Mouse (Mus musculus) granulocyte monocyte progenitor cell, adult 5-6 weeks (primary cell): ENCODE measurements at regions not wholly inside any gene's neighbourhood (a gene's known extent, or its start where the extent isn't known, plus 50 kb on each side); places are given as distances from the start of the nearest gene placed in this dataset.

ENCODE experiments used
- ATAC-seq: replicated peaks from 2 replicates; pipeline ENCODE4 v1.8.0; 2016; ENCODE audit warnings: mild to moderate bottlenecking, moderate TSS enrichment, inconsistent platforms; ENCODE audit not compliant: poor library complexity, severe bottlenecking

DNA sequence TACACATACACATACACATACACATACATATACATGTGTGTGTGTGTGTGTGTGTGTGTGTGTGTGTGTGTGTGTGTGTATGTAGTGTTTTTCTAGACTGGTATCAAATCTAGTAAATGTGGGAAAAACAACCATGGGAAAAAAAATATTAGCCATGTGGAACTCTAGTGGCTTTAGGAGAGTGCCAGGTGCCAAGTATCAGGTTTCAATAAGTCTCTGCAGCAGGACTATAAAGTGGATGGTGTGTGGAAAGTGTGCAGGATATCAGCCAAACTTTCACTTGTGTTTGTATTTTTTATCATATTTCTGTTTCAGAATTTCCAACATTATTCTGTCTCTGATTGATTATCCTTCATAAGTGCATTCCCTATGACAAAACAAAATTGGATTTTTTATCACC lies 653.3 kb upstream of the Fam98a start:
- ATAC-seq, result no peak

DNA sequence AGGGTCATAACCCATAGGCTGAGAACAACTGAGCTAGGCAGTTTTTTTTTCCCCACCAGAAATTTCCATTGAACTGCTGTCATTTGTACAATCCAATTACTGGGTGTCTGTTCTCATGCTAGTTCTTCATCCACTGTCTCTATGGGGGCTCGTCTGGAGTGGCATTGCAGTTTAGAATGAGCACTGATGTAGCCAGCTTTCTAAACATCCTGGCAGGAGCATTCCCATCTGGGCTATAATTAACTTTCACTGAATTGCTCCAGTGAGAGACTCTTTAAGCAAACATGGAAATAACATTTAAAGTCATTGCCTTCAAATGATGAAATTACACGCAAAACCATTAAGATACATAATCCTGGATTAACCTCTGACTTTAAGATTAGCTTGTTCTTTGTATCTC lies 633.1 kb upstream of the Fam98a start:
- no peak for ATAC-seq

DNA sequence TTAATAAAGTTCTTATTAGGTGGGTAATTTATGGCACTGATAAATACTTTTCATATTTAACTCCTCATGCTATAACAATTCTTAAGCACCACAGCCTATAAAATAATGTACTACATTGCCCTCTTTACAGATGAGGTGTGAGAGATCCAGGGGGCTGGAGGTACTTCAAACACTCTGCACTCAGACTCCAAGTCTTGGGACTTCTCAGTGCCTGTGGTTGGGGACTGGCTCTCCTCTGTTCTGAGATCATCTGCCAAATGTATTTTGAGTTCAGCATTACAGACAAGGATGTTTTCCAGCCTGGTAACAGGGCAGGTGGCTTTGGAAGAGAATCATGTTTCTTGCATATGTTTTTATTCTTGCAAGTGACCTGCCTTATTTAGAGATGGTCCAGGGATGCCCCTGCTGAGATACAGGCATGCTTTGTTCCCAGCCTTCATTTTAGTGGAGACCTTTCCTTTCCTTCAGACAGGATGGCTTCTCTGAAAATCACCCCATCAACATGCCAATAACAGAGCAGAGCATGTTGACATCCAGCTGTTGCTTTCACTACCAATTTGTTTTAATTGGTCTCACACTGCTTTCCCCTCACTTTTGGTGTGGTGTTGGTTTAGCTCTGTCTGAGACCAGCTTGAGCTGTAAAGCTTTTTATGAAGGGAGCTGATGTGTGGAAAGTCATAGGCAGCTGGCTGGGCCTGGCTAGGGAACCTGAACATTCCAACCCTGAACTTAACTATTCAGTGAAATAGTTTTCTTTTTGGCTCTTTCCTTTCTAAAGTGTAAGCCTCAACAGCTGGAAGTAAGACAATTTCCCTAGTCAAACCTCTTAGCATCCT lies 585.1 kb upstream of the Fam98a start:
- no peak for ATAC-seq

DNA sequence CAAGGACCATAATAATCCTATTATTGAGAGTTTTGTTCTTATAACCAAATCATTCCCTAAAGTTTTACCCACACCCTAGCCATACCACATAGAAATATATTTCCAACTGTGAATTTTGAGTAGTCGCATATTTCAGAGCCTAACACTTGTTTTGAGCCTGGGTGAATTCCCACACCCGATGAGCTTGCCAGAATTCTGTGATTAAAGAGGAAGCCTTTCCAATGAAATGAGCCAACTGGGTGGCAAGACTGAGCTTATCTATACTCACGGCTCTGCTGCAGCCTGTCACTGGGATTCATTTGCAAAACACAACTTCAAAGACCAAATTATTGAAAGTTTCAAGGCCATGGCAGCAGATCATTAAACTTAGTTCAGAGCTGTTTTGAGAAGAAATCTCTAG lies 582.3 kb upstream of the Fam98a start:
- no peak for ATAC-seq

DNA sequence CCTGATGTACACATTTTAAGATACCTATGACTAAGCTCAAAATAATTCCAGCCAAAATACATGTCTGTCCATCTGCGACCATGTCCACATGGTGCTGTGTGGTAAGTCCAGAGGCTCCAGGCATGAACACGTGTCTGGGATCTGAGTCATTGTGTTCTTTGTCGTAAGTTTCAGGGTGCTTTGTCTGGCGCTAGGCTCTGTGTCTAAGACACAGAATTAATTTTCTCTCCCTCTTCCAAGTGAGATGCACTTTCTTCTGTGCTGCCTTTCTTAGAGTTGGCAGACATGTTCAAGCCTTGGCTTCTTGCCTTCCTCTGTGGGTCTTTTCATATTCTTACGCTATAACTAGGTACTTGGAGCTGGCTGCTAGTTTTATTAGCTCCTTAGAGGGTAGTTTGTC lies 573.5 kb upstream of the Fam98a start:
- ATAC-seq, result no peak

DNA sequence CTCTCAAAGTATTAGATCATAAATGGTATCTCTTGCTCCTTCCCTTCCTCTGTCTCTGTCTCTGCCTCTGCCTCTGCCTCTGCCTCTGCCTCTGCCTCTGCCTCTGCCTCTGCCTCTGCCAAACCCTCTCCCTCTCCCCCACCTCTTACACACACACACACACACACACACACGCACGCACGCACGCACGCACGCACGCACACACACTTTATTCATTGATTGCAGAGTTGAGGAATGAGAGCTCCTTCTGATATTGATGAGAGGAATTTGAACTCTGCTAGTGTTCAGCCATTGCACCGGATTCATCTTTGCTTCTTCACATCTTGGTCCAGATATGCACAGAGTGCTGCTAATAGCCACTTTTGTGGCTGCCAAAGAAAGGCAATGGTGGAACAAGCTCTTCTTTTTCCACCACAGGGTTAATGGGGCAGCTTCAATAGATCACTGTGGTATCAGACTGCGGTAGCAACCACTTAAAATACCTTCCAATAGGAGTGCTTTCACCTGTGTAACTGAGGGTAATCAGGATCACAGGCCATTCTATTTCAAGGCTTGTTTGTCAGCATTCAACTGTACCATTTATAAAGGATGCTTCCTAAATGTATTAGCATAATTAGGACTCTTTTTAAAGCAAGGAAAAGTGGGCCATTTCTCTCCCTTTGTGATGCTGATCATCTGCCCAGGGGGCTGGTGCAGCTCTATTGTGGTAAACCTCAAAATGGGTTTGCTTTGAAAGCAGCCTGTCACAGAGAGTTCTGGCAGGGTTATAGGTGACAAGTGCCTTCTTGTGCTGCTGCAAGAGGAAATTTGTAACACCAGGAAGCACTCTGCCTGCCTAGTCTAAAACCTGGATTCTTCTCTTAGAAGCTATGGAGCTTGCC lies 559.8 kb upstream of the Fam98a start:
- ATAC-seq, result no peak

DNA sequence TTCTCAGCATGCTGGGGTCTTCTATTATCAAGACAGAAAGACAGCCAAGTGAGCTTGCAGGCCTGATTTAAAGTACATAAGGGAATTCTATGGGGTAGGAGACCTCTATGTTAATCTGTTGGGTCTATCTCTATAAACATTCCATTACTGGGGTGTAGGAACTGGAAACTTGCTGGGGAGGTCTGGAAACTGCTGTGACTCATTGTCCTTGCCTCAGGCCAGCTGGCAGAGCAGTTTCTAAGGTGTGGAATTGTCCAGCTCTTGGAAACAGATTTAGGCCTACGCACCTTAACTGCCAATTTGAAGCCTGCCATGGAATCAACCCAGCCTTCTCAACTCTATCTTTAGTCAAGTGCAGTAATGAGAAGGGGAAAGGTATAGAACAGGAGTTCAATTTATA lies 559.1 kb upstream of the Fam98a start:
- no peak for ATAC-seq

DNA sequence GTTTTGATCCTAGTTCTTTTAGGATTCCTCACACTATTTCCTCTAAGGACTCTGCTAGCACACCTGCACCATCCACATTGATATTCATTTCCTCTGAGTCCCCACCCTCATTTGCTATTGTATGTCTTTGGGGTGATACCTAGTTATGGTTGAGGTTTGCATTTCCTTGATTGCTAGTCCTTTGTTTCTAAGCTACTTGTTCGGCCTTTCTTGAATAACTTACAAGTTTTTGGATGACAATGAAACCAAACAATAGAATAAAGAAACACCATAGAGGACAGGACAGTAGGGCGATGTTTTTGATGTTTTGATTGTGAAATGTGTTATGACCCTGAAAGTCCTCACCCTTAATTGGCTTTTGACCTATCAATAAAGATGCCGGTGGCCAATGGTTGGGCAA lies 531.8 kb upstream of the Fam98a start:
- ATAC-seq, result no peak

DNA sequence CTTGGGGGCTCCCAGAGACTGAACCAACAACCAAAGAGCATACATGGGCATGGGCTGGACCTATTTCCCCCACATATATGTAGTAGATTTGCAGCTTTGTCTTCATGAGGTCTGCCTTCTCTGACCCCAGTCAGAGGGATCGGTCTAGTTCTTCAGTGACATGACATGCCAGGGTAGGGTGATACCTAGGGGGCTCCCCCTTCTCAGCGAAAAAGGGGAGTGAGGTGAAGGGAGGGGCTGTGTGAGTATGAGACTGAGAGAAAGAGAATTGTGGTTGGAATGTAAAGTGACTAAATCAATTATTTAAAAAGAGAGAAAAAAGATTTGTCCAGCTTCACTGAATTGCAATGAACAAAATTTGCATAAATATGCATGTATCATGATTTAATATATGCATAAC lies 530.0 kb upstream of the Fam98a start:
- no peak for ATAC-seq

DNA sequence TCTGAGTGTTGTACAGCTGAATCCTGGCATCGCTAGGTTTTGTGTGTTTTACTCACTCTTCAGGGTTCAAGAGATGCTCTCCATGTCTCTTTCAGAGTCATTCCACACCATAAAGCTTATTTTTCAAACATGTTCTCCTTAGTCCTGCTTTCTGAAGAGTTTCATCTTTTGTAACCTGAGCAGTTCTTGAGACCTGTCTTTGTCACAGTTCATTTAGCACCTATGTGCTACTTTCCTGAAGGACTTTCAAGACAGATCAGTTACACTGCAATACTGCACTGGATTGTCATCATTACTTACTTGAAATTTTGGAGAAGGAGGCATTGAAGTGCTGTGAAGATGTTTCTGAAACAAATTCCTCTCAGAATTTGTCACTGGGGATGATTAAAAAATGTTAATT lies 494.7 kb upstream of the Fam98a start:
- ATAC-seq, result no peak

DNA sequence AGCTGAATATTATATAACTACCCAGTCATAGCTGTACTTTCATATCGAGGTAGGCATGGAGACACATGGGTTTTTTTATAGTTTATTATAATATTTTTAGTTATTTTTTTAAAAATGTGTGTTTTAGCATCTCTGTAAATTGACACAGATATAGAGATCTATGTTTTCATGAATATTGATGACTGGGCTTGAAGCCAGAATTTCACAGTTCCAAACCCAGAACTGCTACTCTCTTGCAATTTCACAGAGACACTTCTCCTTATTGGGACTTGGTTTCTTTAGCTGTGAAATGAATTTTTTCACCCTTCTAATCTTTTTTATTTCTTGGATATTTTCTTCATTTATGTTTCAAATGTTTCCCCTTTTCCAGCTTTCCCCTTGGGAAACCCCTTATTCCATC lies 481.0 kb upstream of the Fam98a start:
- ATAC-seq, result no peak

DNA sequence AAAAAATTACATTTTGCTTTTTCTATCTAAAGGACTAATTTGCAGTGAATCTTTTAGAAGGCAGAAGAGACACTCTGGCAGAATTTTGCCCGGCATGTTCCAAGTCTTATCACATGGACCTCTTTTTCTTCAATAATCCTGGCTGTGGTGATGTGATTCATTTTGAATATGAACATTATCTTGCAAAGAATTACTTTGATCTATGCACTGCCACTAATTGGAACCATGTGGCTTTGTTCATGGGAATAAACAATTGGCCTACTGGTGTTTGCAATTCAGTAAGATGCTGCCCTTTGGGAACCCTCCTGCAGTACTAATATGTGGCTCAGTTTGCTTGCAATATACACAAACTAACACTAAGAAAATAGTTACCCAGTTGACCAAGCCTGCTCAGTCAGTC lies 456.3 kb upstream of the Fam98a start:
- no peak for ATAC-seq

DNA sequence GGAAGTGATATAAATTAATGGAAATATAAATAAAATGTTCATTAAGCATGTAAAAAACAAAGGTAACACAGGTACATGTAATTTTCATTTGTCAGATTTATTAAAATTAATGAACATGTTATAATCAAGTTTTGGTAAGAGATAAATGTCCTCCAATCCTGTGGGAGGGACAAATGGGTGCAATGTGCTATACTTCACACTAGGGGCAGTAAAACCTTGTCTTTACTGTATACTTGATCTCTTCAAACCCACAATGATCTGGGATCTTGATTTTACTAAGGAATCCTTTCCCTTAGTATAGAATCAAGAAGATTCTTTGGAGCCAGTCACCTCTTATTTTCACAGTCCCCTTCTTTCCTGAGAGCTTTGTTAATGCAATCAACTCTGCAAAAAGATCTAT lies 451.1 kb upstream of the Fam98a start:
- no peak for ATAC-seq

DNA sequence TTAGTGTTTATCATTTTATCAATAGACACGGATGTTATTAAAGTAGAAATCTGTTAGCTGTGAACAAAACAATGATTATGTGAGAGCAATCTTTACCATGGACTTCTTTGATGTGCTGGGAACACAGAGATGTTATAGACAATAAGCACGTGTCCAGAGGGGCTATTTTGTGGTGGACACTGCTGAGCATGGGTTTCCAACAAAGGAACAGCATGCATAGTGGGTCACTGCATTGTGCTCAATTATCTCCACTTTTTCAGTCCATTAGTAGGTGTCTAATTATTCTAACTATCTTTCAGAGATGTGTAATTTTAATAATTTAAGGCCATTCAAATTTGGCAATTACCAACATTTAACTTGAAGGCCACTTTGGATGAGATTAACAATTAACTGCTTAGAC lies 409.6 kb upstream of the Fam98a start:
- no peak for ATAC-seq

DNA sequence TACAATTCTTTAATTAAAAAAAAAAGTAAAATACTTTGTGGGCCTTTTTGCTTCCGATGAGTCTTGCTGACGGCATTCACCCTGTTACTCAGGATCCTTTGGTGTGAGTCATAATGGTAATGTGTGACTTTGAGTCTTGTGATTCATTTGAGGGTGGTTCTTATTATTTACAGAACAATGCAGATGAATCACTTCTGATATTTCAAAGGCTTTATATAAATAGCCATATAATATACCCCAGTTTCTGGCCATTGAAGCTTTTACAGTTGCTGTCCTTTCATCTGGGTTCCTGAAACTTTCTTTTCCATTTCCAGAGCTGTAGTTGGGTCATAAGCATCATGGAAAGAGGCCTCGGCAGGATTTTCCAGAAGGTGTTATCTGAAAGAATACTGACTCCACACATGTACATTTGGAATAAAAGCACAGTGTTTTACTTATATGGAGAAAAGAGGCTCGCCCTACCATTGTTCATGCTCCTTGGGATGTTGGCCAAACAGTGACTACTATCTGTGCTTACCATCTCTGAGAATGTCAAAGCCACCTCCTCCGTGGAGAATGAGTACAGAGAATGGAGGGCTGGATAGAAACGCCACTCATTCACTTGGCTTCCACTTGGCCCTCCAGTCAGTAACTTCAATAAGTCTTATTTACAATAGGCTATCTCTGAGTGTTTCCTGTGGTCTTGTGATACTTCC lies 385.1 kb upstream of the Fam98a start:
- ATAC-seq, result no peak

DNA sequence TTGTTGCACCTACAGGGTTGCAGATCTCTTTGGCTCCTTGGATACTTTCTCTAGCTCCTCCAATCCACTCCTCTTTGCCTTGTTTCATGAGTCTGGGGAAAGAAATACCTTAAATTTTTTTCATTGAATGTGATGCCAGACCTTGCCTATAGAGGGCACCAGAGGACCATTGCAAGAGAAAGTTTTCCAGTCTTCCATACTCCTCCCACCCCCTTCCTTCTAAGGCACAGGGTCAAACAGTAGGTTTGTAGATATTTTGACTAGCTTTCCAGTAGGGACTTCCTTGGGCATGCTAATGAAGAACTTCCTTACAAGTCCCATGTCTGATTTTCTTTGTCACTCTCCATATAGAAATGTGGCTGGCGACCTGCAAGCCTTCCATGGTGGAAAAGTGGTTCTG lies 379.3 kb upstream of the Fam98a start:
- peak; percentile 72 for ATAC-seq

DNA sequence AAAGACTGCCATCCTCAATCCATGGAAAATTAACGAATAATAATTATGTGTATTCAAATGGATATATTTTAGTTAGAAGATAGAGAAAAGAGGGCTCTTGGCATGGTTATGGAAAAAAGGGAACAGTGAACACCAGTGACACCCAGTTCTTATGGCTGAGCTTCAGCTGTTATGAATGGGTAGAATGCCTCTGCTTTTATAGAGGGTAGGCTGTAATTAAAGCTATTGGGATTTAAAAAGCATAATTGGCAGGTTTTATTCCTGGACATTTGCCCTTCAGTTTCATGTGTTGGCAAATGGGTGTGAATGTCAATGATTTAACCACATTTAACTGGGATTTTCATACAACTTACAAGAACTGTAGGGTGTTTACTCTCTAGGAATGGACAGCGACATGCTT lies 368.5 kb upstream of the Fam98a start:
- no peak for ATAC-seq

DNA sequence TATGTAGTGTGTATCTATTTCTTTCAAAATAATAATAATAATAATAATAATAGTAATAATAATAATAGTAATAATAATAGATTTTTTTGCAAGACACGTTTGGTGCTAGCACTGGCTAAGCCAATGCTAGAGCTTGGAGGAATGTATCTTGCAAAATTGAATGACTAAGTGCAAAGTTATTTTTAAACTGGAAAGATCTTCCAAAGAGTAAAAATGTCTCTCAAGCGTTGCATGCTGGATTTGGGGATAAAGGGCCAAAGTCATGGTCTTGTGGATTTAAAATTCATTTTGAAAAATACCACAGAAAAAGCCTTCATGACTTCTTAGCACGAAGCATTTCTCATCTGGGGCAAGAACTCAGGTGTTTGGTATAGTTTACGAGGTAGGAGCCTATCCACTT lies 365.3 kb upstream of the Fam98a start:
- no peak for ATAC-seq

DNA sequence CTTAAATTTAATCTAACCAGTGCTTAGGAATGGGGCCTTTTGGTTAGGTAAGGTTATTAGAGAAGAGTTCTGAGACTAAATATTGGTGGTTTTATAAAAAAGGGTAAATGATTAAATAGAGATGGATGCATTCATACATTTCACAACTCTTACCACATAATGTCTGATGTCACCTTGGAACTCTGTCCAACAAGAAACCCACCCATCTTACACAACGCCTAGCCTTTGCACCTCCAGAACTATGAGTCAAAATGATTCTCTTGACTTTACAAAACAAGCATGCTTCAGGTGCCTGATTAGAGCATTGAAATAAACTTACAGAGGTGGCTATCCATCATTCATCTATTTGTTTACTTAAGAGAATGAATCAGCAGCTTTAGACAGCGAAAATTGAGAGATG lies 364.8 kb upstream of the Fam98a start:
- ATAC-seq, result no peak

DNA sequence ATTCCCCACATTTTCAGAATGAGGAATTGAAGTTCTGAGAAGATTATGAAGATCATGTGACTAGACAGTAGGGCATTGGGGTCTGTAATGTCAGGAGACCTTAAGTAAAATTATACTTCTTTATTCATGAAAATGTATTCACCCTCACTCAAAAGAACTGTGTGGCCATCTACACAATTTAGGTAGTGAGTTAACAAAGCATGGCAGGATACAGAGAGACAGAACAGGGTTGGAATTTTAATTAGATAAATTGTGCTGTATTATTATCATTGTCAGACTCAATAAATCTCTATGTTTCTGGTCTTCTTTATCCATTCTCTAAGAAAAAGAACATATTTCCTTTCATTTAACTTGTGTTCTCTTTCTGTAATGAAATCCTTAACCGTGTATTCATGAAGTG lies 363.5 kb upstream of the Fam98a start:
- no peak for ATAC-seq

DNA sequence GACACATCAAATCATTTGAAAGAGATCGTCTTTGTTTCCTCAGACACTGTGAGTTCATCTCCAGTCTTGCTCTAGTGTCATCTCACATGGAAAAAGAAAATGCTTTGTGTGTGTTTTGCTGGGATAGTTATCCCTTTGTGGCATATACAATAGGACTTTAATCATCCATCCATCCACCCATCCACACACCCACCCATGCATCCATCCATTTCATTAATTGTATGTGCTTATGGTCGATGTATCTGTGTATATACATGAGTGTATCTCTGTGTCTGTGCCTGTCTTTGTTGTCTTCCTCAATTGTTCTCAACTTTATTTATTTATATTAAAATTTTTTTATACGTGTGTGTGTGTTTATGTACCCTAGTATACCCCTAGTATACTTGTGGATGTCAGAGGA lies 355.3 kb upstream of the Fam98a start:
- ATAC-seq, result no peak
